Mouse (Mus musculus): ENCODE results near the gene Tspan14.

DNA sequence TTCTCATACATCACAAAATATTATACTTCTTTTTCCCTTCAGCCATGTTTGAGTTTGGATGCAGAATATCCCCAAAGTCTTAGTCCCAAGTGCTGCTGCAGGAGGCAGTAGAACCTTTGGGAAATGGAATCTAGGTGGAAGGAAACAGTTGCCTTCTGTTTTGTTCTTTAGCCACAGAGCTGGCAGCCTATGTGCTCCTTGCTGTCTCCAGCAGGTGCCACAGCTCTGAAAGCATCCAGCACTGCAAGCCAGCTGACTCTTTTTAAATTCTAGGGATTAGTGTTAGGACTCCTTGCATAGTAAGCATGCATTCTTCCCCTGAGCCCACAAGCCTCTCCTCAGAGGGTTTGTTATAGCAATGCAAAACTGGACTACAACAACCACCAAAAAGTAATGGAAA is 55.1 kb downstream of the Tspan14 start:
- no peak for TF ChIP-seq GATA1 (IDR thresholded peaks at IDR 0.05; ENCODE audit: borderline replicate concordance, low read length)
- TF ChIP-seq FLI1 (IDR thresholded peaks at IDR 0.05; ENCODE audit: low read length) = no peak

All from megakaryocyte, embryonic 14.5 days (primary cell).